Mouse (Mus musculus) forebrain, embryonic 11.5 days (tissue): ENCODE data around the gene Ptprr. TPM values are rescaled to one million over a fixed set of nuclear protein-coding genes. Genes with fewer than 3 reads are reported as not detected.

Source experiments
- ATAC-seq: fragments of 200-750 bp; cut with Nextera tagmentation; replicated peaks from 2 replicates; pipeline ENCODE4 v1.8.0; 2017; ENCODE audit warnings: moderate TSS enrichment; ENCODE audit not compliant: low FRiP score
- DNase-seq: peaks from one replicate; pipeline ENCODE4 v3.0.0-alpha.2; 2017; ENCODE audit warnings: low spot score
- H3K27ac ChIP-seq: fragments of 300-500 bp; sonication (generic); 2 replicates; pipeline ENCODE4 v1.5.1; 2014; ENCODE audit warnings: low read depth, low read length
- H3K27me3 ChIP-seq: fragments of 300-500 bp; sonication (generic); 2 replicates; pipeline ENCODE4 v1.6.1; 2014; ENCODE audit warnings: mild to moderate bottlenecking, low read length, mixed read lengths; ENCODE audit not compliant: control insufficient read depth, insufficient read depth
- H3K36me3 ChIP-seq: fragments of 300-500 bp; sonication (generic); 2 replicates; pipeline ENCODE4 v1.6.1; 2014; ENCODE audit warnings: mild to moderate bottlenecking, low read length, moderate library complexity, mixed read lengths; ENCODE audit not compliant: control insufficient read depth, insufficient read depth
- H3K4me1 ChIP-seq: fragments of 300-500 bp; sonication (generic); replicated peaks from 2 replicates; pipeline ENCODE4 v1.6.1; 2014; ENCODE audit warnings: low read length, mixed read lengths; ENCODE audit not compliant: control insufficient read depth, insufficient read depth
- H3K4me2 ChIP-seq: fragments of 300-500 bp; sonication (generic); 2 replicates; pipeline ENCODE4 v1.6.1; 2014; ENCODE audit warnings: low read depth, mild to moderate bottlenecking, low read length, moderate library complexity, mixed read lengths; ENCODE audit not compliant: severe bottlenecking
- H3K4me3 ChIP-seq: fragments of 300-500 bp; sonication (generic); 2 replicates; pipeline ENCODE4 v1.5.1; 2014; ENCODE audit warnings: low read depth, low read length
- H3K9ac ChIP-seq: fragments of 300-500 bp; sonication (generic); 2 replicates; pipeline ENCODE4 v1.6.1; 2014; ENCODE audit warnings: low read length
- H3K9me3 ChIP-seq: fragments of 300-500 bp; sonication (generic); 2 replicates; pipeline ENCODE4 v1.6.1; 2016; ENCODE audit warnings: low read length, mixed read lengths; ENCODE audit not compliant: control insufficient read depth
- WGBS: fragments of 180-500 bp; shearing (Covaris S2); extraction: QIAGEN DNeasy Blood & Tissue Kit; methylation state at CpG from one replicate; pipeline ENCODE4 v1.1.7; 2014; 5-methylcytosine and 5-hydroxymethylcytosine counted together
- polyA plus RNA-seq: library from polyadenylated mRNA; unstranded; fragments of >200 nt; fragmentation: Nextera tagmentation; extraction: Ambion mirVana; gene quantifications from 2 replicates; pipeline ENCODE4 v1.2.1, GENCODE M21; 2014

Ptprr gene
- polyA plus RNA-seq, 1 experiment from 2014 or later, result 0.69 TPM

DNA sequence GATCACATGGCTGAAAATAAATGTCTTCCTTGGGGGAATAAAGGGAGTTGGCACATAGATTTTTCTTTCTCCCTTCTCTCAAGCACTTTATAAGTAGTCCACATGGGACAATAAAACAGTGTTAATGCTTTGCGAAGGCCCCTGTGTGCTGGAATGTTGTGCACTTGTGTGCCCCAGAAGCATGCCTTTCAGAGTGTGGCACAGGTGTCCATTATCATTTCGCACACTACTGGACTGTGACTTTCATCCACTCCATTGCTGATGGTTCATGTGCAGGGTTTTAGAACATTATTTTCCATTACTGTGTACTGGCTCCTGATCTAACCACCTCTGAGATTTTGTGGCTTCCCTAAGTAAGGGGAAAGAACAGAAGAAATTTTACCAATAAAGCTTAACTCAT is 105.8 kb downstream of the Ptprr start:
- WGBS, result 100% methylated on average over 2 of the region's 2 CpGs
- no peak for DNase-seq
- no peaks in the 10 kb centered on the region for H3K36me3 ChIP-seq
- H3K27me3 ChIP-seq, result no peaks in the 10 kb centered on the region
- no peak overlapping the region for H3K27ac ChIP-seq
- no peaks in the 10 kb centered on the region for H3K9me3 ChIP-seq
- no peak overlapping the region for H3K9ac ChIP-seq
- no peaks in the 10 kb centered on the region for H3K4me1 ChIP-seq
- H3K4me2 ChIP-seq, result no peak overlapping the region
- H3K4me3 ChIP-seq, result no peak overlapping the region
- no peak for ATAC-seq

DNA sequence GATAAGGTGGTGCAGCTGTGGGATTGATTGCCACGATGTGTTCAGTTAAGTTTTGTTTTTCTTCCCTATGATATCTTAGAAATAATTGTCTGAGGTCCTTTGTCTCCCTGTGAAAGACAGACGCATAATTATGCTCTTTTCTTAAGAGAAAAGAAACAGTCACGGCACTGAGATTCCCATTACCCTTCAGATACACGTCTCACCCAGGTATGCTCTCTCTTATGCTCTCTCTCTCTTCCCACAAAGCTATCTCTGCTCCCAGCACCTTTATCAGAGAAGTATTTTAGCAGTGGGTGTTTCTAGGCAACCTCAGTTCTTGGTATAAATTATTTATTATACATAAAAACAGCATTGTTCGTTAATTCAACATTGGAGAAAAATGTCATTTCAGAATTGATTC is 107.4 kb downstream of the Ptprr start:
- Histone ChIP-seq H3K9ac (no peak overlapping the region), H3K27ac (no peak overlapping the region), H3K27me3 (no peaks in the 10 kb centered on the region), H3K4me2 (no peak overlapping the region), H3K36me3 (no peaks in the 10 kb centered on the region), H3K4me1 (no peaks in the 10 kb centered on the region), H3K9me3 (no peaks in the 10 kb centered on the region), H3K4me3 (no peak overlapping the region)
- DNase-seq (no peak), ATAC-seq (no peak)
- 74% methylated on average over 5 of the region's 5 CpGs for WGBS

DNA sequence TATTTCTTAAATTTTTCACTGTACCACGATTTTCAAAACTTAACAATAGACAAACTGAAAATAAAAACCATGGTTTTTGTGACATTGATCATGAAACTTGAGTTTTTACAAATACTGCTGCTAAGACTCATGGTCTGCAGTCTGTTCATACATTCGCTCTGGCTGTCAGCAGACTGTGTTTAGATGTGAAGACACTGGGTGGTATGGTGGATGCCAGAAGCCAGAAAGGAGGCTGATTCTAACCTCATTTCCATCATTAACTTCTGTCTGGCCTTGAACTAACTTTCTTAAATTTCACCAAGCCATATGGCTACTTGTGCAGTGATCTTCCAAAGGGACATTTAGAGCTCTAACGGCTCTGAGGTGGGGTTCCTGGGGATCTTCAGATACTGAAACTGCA is 112.4 kb downstream of the Ptprr start:
- ATAC-seq, result no peak
- Histone ChIP-seq H3K9ac (no peak overlapping the region), H3K36me3 (no peaks in the 10 kb centered on the region), H3K4me1 (no peaks in the 10 kb centered on the region), H3K4me3 (no peak overlapping the region), H3K27ac (no peak overlapping the region), H3K9me3 (no peaks in the 10 kb centered on the region), H3K27me3 (no peaks in the 10 kb centered on the region), H3K4me2 (no peak overlapping the region)
- WGBS, result 83% methylated on average over 3 of the region's 3 CpGs
- no peak for DNase-seq

DNA sequence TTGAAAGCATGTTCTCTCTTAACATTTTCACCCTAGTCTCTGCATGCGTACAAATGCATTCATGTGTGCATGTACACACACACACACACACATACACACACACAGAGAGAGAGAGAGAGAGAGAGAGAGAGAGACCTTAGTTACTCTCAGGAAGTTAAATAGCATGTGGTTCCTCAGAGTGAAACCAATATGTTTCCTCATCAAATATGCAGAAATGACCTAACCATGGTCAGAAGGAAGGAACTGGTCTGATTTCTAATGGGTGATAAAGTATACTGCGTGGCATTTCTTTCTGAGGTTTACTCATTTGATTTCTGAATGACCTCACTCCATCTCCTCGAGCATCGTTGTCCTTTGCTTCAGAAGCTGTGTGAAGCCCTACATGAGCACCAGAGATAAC is 113.2 kb downstream of the Ptprr start:
- H3K36me3 ChIP-seq, result no peaks in the 10 kb centered on the region
- 89% methylated on average over 4 of the region's 4 CpGs for WGBS
- H3K4me3 ChIP-seq, result no peak overlapping the region
- H3K4me1 ChIP-seq, result no peaks in the 10 kb centered on the region
- no peaks in the 10 kb centered on the region for H3K9me3 ChIP-seq
- DNase-seq, result no peak
- no peak overlapping the region for H3K27ac ChIP-seq
- no peak overlapping the region for H3K4me2 ChIP-seq
- H3K9ac ChIP-seq, result no peak overlapping the region
- H3K27me3 ChIP-seq, result no peaks in the 10 kb centered on the region
- ATAC-seq, result no peak

DNA sequence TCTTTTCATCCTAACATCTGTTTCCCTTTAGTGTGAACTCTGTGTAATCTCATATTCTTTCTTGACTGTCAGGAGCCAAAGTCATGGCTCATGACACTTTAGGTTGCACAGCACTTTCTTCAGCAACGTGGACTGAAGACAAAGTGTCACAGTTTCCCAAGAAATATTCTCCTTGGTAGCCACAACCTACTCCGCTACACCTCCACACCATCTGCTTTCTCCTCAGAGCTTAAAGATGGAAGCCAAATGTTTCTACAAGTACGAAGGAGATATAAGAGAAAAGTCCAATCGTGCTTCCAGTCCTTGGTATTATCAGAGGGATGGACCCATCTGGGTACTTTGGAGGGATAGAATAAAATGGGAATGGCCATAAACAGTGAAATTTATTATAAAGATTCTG is 114.2 kb downstream of the Ptprr start:
- Histone ChIP-seq H3K4me2 (no peak overlapping the region), H3K36me3 (no peaks in the 10 kb centered on the region), H3K4me1 (no peaks in the 10 kb centered on the region), H3K9ac (no peak overlapping the region), H3K27me3 (no peaks in the 10 kb centered on the region), H3K27ac (no peak overlapping the region), H3K9me3 (no peaks in the 10 kb centered on the region), H3K4me3 (no peak overlapping the region)
- WGBS, result 83% methylated on average over 4 of the region's 4 CpGs
- DNase-seq (no peak), ATAC-seq (no peak)

- no peak for ATAC-seq
- Histone ChIP-seq H3K27ac (no peak overlapping the region), H3K9ac (no peak overlapping the region), H3K4me1 (no peaks in the 10 kb centered on the region), H3K27me3 (no peaks in the 10 kb centered on the region), H3K4me2 (no peak overlapping the region), H3K36me3 (no peaks in the 10 kb centered on the region), H3K4me3 (no peak overlapping the region), H3K9me3 (no peaks in the 10 kb centered on the region)
- no peak for DNase-seq
- 87% methylated on average over 2 of the region's 2 CpGs for WGBS
Measured at GRCm38 (mm10) chr10:116135187-116135586, 117.2 kb downstream of the Ptprr start.

GRCm38 (mm10) chr10:116140226-116140625 is 122.2 kb downstream of the Ptprr start:
- DNase-seq (no peak), ATAC-seq (no peak)
- Histone ChIP-seq H3K9ac (no peak overlapping the region), H3K4me2 (no peak overlapping the region), H3K36me3 (no peaks in the 10 kb centered on the region), H3K27me3 (no peaks in the 10 kb centered on the region), H3K4me1 (no peaks in the 10 kb centered on the region), H3K9me3 (no peaks in the 10 kb centered on the region), H3K4me3 (no peak overlapping the region), H3K27ac (no peak overlapping the region)
- WGBS, result 91% methylated on average over 8 of the region's 8 CpGs

DNA sequence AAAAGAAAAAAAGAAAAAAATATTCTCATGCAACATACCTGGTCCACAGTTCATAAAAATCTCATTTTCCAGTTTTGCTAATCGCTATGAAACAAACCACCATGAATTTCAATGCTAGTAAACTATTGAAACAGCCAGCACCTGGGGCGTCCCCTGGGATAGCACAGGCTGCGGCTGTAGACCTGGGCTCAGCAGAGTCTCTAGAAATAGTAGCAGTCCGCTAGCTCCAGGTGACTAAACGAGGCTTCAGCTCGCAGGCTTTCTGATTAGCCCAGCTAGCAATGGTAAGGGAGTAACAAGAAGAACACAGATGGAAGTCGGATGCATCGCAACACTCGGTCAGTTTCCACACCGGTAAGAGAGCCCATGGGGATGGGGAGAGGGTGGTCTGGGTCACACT is 125.7 kb downstream of the Ptprr start:
- Histone ChIP-seq H3K4me3 (no peak overlapping the region), H3K9me3 (no peaks in the 10 kb centered on the region), H3K27me3 (no peaks in the 10 kb centered on the region), H3K9ac (no peak overlapping the region), H3K36me3 (no peaks in the 10 kb centered on the region), H3K4me2 (no peak overlapping the region), H3K4me1 (no peaks in the 10 kb centered on the region), H3K27ac (no peak overlapping the region)
- ATAC-seq, result no peak
- WGBS, result 92% methylated on average over 10 of the region's 10 CpGs
- DNase-seq, result no peak

DNA sequence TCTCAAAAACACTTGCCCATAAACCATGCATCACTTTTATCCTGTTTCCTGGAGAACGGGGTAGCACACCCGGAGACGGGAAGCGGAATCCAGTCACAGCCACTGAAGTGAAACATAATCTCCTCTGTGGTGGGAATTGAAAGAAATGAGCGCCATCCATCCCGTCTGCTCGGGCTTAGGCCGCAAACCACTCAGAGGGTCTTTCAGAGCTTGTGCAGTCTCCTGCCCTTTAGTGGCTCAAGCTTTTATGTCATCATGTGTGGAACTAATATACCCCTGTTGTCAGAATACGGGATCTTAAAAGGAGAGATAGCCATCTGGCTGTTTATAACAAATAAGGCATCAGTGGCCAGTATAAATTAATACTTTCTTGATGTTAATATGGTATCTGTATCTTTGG is 128.1 kb downstream of the Ptprr start:
- DNase-seq (no peak), ATAC-seq (0 out of 2 replicates have a peak, but pooled peaks have one; percentile 44)
- no peaks in the 10 kb centered on the region for H3K36me3 ChIP-seq
- no peaks in the 10 kb centered on the region for H3K9me3 ChIP-seq
- no peak overlapping the region for H3K9ac ChIP-seq
- H3K27ac ChIP-seq, result no peak overlapping the region; the same call in 1 of the 2 replicates
- H3K4me2 ChIP-seq, result no peak overlapping the region
- H3K4me3 ChIP-seq, result no peak overlapping the region
- no peaks in the 10 kb centered on the region for H3K27me3 ChIP-seq
- 38% methylated on average over 9 of the region's 9 CpGs for WGBS
- H3K4me1 ChIP-seq, result no peaks in the 10 kb centered on the region
